Mouse (Mus musculus) spleen, postnatal 4 days (tissue): ENCODE results near the gene Plscr1.

Source experiments
- DNase-seq, 2 experiments: peaks; one replicate each; pipeline ENCODE4 v3.0.0; 2022; ENCODE audit warnings: low spot score in 2 of 2

Plscr1 gene

DNA sequence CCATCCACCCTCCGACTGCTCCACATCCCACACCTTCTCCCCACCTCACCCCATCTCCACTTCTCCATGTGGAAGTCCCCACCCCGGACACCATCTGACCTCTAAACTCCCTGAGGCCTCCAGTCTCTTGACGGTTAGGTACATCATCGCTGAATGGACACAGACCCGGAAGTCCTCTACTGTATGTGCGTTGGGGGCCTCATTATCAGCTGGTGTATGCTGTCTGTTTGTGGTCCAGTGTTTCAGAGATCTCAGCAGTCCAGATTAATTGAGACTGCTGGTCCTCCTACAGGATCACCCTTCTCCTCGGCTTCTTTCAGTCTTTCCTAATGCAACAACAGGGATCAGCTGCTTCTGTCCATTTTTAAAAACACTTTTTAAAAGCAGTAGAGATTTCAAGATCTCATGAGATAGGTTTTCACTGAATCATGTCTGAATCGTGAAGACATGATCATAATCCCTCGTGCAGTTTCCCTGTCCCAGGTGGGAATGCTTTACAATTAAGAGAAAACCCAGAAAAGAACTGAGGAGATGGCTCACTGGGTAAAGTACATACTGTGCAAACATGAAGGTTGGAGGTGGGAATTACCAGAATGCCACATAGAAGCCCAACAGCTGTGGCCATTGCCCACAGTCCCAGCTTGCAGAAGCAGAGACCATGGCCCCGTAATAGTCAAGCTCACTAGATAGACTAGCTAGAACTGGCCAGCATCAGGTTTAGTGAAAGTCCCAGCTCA lies 4.2 kb downstream of the Plscr1 start:
- peak in 1 of 2 experiments; percentile 52 for DNase-seq

DNA sequence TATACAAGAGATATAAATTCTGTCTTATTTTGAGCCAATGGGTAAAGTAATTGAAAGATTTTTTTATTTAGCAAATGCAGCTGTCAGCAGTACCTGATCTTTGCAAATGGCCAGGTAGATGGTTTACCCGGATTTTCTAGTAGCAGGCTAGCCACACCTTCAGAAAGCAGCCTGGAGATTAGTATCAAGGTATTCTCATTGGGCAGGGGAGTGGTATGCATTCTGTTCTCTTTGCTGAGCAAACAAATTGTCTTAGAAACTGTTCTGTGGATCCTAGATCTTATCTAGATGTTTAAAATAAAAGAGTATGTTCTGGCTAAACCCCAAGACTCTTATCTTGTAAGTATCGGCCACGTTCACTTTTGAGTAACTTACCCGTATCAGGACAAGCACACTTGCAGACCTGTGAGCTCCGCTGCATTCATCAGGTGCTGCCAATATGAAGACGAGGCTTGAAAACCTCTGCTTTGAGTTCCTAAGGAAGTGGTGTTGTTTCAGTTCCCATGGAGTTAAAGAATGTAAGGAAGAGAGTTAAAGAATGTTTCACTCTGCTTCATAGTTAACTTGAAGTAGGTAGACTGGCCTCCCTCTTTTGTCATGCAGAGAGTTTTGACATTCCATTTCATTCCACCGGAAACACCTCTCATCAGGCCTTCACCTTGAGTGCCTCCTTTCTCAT lies 11.1 kb downstream of the Plscr1 start:
- DNase-seq, result no peak

DNA sequence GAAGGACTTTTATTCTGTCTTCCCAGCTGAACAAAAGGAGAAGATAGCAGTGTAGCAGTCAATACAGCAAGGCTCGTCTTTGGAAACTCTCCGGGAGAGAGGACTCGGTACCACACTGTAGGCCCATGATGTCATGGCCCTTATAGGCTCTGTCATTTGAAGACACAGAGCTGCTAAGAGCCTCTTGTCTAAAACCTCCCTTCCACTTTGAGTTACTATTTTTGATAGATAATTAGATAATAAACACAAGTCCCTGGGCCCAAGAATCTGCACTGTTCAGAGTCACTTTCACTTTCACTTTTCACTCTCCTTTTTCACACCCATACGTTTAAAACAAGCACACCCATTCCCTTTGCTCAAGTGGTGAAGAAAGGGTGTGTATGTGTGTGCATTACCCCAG lies 16.2 kb downstream of the Plscr1 start:
- DNase-seq, result no peak

DNA sequence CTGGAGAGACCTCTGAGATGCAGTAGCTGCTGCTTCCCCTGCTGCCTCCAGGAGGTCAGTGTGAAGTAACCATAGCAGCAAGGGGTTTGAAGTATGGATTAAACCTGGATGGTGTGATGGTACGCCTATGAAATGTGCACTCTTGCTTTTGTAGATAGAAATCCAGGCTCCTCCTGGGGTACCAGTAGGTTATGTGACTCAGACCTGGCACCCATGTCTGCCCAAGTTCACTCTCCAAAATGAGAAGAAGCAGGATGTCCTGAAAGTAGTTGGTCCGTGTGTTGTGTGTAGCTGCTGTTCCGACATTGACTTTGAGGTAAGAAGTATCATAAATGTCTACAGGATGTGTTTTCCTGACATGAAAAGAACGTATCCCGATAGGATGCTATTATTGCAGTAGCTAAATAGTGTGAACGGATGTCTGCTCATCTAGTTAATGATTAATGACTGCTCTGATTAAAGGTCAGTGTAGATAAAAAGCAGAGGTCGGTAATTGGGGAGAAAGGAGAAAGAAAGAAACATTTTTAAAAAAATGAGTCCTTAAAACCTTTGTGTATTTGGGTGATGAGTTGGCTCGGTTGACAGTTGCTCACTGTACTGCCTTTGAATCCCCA lies 17.1 kb downstream of the Plscr1 start:
- DNase-seq, result no peak

DNA sequence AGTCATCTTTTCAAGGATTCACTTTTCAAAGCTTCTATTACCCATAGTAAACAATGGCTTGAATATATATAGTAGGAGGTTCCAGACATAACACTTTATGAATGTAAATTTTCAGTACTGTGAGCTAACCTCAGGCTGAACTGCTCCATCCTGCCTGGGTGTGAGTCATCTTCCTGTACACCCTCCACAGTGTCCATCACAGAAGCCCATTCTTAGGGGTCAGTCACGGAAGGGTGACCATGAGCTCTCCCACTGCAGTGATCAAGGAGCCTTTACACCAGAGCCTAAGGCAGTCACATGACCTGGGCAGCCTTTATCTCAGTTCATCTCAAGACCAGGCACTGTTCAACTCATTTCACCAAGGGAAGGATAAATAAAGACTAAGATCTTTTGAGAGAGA lies 18.2 kb downstream of the Plscr1 start:
- DNase-seq, result no peak

DNA sequence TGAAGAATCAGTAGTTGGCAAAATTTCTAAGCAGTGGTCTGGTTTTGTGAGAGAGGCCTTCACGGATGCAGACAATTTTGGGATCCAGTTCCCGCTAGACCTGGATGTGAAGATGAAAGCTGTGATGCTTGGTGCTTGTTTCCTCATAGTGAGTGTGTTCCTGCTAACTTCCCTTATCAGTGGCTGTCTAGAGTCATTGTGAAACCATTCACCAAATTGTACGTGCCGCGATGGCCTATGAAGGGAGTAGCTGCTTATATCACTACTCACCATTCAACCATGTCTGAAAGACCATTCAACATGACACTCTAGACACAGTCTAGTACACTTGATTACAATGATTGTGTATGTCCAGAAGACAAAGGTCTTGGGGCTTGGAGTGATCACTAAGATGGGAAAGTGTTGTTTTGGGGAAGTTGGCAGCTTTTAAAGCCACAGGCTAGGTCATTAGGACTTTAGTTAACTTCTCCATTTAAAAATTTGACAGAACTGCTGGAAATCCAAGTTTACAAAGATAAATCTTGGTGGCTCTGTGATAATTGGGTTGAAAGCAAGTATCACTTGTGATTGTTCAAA lies 20.4 kb downstream of the Plscr1 start:
- no peak for DNase-seq

DNA sequence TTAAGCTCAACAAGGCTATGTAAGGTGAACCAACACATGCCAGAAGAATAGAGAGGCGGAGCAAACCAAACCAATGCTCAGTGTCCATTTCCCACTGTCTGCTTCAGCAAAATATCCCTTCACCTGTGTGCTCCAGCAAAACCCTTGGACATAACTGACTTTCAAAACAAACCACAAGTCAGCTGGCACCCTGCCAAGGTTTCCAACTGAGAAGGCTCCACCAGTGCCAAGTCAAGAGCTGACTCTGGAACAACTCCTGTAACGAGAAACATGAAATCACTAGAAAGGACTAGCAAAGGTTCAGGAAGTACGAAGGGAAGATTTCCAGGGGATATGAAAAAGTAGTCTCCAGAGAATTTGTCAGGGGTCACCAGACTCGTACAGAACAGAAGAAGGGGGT lies 21.4 kb downstream of the Plscr1 start:
- DNase-seq, result peak in 1 of 2 experiments; percentile 22

DNA sequence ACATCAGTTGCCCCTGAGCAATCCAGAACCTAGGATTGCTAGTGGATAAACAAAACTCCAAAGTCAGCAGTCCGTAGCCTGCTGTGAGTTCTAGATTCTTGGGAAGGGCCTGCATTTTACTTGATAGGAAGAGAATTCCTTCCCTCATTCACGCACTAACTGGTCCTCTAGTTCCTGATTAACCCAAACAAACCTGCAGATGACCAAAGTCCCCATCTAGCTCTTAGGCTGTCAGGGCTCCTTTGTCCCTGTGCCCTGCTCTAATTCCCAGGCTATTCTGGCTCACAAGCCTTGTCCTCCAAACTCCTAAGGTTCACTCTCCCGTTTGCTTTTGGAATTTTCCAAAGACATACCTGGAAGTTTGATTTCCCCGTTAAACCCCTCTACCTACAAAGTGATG lies 23.1 kb downstream of the Plscr1 start:
- DNase-seq, result no peak

DNA sequence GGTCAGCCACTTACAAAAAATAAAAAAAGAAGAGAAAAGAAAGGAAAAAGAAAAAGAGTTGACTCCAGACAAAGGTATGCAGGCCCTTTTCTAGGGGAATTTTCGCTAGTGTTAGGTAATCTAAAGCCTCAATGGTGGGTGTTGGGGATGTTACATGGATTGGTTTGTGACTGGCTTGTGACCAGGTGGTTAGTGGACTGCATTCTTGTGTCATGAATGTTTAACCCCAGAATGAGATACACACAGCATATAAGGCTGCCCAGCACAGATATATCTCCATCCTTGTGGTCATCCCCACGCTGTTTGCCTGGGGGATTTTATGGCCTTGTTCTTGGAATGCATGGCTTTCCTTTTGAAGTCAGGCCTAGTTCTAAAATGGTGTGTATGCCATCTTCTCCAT lies 23.7 kb downstream of the Plscr1 start:
- no peak for DNase-seq

DNA sequence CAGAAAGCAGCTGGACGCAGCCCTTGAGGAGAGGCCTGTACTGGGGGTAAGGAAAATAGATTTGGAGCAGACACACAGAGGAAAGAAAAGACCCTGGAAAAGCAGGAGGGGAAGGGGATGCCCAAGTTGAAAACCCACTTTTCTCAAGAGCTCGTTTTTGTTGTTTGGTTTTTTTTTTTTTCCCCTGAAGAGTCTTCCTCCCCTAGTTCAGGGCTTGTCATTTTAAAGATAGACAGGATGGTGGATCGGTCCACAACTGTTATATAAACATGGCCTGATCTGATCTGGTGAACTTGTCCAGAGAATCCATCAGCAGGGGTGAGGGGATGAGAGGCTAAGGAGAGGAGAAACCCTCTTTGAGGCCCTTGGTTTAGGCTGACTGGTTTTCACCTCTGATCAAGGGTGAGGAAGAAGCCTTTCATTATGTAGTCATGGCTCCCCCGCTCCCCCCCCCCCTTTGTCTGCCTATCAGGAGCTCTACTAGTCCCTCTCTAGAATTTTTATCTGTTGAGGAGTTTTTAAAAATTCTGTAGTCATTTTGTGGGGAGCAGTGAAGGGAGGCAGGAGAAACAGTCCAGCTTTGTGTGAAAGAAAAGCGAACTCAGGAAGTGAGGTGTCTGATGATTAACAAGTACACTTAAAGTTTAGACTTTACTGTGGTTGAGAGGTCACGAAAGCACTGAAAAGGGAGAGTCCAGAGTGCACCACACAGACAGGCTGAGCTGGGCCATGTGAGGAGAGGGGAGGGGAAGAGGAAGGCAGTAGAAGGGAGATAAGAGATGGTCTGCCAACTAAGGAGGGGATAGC lies 24.6 kb downstream of the Plscr1 start:
- no peak for DNase-seq

DNA sequence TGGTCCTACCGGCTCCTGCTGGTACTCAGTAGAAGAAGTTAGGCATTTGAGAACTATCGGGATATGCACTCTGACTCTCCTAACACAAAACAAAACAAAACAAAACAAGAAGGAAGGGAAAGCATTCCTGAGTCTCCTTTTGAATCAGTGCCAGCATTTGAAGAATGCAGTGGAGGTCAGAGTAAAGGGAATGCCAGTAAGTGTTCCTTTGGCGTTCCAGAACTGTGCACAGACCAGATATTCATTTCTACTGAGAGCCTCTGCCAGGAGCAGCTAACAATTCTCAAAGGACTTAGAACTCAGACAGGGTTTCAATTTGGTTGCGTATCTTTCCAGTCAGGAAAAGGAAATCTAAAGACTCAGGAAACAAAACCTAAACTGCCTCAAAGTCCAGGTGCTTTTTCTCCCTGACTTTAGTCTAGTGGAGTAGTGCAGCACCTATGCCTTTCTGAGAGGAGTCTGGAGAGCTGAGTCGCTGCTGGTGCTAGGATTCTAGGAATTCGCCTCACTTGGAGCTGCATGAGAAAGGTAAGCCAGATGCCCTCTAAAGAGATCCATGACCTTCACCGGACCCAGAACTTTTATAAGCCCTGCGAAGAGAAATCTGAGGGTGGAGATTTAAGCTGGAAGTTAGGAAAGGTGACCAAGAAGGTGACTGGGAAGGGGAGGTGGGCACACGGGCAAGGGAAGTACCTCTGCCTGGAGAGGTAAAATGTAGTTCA lies 26.1 kb downstream of the Plscr1 start, which contains the start of gene Plscr2:
TSS of gene Plscr2 (plus strand) at position 117 of the 722 bp plus-strand sequence.
- no peak for DNase-seq

DNA sequence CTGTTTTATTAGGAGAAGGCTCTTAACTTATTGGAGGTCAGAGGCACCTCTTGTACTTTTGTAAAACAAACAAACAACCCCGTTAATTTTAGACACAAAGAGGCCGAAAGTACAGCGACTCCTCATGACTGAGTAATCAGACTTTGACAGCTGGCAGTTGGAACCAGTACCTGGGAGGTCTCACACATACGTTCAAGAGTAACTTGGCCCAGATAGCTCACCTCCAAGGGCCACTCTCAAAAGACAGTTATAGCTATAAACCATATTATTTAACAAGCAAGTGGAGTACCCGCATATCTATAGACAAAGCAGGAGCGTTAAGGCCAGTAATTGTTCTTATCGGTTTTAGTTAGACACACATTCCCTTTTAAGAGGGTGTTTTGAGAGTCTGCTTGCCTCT lies 26.8 kb downstream of the Plscr1 start:
- DNase-seq, result no peak

DNA sequence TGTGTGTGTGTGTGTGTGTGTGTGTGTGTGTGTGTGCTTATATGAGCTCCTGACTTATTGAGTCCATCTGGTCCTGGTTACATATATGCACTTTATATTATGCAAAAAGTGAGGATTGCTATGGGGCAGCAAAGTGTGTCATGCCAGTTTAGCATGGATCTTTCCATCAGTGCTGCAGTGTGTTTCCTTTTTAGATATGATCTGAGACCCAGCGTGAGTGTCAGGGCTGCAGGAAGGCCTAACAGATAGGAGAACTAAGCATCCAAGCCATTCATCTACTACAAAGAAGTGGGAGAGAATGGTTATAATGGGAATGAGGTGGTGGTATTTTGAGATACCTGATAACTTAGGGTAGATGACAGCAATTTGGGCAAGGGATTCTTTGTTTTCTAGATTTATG lies 30.5 kb downstream of the Plscr1 start:
- no peak for DNase-seq

DNA sequence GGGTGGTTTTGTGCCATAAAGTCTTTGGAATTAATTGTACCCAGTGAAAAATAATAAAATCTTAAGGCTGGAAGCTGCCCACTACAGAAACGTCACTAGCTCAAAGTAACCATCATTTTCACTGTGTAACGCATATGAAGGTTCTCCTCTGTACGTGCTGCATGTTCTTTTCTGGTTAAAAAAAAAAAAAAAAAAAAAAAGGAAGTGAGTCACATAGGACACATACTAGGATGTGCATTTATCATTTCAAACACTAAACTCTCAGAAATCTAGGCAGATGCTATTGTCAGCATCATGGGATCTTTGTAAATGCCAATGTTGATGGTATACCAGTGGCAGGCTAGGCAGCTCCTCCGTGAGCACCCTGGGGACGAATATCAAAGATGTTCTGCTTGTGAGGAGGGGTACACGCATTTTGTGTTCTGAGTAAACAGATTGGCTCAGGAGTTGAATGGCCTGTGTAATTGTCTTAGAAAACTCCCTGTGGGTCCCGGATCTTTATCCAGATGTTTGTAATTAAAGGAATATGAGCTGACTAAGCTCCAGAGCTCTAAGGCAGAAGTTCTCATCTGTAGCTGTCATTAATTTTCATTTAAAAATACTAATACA lies 33.1 kb downstream of the Plscr1 start:
- DNase-seq, result no peak

DNA sequence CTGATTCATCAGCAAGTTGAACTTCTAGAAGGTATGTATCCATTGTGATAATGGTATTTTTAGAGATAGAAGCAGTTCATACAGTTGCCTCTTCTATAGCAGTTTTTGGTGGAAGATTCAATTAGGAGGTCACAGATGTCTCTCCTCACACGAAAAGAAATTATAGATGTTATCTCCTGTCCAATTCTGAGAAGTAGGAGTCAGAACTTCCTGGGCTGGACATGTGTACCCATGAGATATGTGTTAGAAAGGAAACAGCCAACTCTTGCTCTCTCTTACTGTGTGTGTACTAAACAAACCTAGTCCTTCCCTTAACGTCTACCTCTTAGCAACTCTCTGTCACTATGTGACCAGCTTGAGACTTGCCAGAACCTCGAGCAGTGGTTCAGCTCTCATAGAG lies 40.1 kb downstream of the Plscr1 start:
- no peak for DNase-seq

DNA sequence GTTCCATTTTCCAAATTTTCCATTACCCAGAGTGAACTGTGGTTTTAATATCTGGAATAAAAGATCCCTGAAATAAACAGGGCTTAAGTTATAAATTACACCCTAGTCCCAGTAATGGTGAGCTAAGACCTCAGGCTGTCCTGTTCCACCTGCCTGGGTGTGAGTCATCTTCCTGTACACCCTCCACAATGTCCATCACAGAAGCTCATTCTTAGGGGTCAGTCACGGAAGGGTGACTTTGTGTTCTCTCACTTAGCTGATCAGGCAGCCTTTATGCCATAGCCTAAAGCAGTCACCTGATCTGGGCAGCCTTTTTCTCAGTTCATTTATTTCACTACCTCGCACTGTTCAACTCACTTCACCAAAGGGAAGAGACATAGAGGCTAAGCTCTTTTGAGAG lies 42.6 kb downstream of the Plscr1 start:
- no peak for DNase-seq

DNA sequence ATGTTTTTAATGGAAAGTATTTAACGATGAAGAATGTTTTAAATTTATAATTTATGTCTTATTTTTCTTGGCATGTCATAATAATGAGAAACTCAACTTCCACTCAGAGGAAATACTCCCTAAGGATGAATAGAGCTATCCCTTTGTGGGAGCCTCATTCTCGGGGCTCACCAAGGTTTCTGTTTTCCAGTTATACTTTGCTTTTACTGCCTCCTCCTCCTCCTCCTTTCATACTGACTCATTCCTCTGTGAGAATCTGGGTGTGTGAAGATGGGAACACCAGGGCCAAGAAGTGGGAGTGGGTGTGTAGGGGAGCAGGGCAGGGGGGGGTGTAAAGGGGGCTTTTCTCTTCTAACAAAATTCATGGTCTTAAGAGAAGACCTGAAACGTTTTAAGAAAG lies 43.4 kb downstream of the Plscr1 start:
- no peak for DNase-seq

DNA sequence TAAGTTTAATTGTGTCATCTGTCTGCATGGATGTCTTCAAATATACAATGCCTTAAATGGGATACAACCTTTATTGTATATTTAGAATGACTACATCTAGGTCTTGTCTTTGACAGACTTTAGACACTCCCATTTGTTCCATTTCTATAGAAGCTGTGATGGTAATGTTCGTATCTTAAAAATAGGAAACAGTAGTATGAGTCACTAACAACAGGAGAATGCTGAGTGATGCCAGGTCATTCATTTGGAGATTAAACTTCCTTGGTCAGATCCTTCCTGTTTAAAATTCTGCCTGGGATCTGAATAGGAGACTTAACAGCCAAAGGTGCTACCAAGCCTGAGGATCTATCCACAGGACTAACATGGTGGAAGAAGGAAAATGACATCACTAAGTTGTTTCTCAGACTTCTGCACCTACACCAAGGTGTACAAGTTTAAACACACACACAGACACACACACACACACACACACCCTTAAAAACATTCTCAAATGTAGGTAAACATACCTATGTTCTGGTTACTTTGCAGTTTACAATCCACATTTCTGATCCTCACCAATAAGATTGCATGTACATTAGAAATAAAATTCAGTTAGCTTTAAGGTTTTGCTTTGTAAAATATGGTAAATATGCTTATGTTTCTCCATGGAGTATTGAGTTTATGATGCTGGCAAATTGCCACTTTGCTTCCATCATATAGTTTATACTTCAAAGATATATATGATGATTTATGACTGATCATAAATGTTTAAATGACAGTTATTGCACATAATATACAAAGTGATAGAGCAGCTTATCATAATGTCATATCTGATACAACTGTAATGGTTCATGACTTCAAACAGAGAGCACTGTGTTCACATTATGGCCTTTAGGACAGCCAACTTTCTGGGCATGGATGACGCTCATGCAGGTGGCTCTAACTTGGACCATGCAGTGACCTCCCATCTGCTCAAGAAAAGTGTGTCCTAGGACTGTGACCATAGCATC lies 44.3 kb downstream of the Plscr1 start:
- no peak for DNase-seq

DNA sequence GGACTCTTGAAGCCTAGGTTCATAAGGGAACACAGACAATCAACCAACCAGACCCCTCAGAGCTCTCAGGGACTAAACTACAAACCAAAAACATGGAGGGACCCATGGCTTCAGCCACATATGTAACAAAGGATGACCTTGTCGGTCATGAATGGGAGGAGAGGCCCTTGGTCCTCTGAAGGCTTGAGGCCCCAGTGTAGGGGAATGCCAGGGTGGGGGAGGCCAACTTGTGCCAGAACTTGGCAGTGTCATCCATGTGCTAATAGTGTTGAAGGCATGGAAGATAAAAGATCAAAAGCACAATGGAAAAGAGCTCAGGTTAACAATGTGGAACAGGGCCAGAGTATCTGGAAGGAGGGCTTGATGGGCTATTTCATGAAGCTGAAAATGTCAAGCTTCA lies 48.7 kb downstream of the Plscr1 start:
- DNase-seq, result no peak

DNA sequence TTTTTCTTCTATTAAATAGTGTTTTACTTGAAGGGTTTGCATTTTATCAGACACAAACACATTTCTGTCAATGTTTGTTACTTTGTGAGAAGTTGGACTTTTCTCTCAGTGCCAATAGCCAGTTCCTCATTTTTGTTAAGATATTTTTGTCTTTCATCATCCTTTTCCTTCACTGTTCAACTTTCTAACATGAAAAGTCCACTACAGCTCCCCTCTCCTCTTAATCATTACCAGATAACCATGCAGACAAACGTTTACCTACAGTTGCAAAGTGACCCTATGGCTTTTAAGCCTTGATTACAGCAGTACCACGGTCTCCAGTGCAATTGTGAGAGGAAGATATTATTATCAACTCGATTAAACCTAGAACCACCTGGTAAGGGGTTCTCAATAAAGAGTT lies 51.7 kb downstream of the Plscr1 start:
- DNase-seq, result no peak
